Mouse (Mus musculus): ENCODE data around the gene Tfap2e.

DNA sequence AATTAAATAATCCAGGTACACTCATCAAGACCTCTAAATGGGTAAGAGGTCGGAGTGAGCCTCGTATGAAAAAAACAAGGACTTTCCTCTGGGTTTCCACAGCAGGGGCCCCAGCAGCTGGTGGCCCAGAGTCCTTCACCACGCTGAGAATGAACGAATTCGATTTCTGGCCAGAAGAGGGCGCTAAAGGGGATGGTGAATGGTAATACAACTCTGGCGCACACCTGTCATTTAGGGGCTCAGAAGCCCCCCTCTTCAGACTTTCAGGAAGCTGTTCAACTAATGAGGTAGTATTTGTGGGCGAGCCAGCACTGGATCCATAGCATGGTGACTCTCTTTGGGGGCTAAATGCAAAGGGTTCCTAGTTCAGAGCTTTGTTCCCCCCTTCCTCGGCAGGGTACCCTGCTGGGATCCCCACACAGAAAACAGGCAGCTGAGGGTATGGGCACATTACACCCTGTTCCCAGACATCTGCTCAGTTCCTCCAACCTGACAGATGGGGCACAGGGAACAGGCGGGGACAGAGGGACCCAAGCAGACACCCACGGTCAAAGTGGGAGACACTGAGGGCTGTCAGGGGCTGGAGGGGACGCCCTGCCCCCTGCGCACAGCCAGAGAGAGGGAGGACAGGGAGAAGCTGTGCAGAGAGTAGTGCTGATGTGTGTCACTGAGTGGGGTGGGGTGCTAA lies 9.6 kb upstream of the Tfap2e start:
- TF ChIP-seq CTCF (IDR thresholded peaks at IDR 0.05; ENCODE audit: insufficient read depth, low read length) (peak; percentile 46), POLR2A (IDR thresholded peaks at IDR 0.05; ENCODE audit: borderline replicate concordance, extremely low read depth, low read depth, low read length) (no peak)
